Mouse (Mus musculus) layer of hippocampus, postnatal 10 days (tissue): ENCODE results near the gene Arid5b. TPM values are rescaled to one million over a fixed set of nuclear protein-coding genes. Genes with fewer than 3 reads are reported as not detected.

ENCODE experiments used
- DNase-seq, 2 experiments: peaks; one replicate each; pipeline ENCODE4 v3.0.0; 2021; ENCODE audit warnings: low spot score in 2 of 2
- total RNA-seq, 2 experiments: library from RNA; stranded (reverse); gene quantifications; 2 replicates each; pipeline ENCODE4 v1.2.3; 2021

The Arid5b gene
- total RNA-seq, 2 experiments from 2014 or later = 16.0 to 18.2 TPM

DNA sequence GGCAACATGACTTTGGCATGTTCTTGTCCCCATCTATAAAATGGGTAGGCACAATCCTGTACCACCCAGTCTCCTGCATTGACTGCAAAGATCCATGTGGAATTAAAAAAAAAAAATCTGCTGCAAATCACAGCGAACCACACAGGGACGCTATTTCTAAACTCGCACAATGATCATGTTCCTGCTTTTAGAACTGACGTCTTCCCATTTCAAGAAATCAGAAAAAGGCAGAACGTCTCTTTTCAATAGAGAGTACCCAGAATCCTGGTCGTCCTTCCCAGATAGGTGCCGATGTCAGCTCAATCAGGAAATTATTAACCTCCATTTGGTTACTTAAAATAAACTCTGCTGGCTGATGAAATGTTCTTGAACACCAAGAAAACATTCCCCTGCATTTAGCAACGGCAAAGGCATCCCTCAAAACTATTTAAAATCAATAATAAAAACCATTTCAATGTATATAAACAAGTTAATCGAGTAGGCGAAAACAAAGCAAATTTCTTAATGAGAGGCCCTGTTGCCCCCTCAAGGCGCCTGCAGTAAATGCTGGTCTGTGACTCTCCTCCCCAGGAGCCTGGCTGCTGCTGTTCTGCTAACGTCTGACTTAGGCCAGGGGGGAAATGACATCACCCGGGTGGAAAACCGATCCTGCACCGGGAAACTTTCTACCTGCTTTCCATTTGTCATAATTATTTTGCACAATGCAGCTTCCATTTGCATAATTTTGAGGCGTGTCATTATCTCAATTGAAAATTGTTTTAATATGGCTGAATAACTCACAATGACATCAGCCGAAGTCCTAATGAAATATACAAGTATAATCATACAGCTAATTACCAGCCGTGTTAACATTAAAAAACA lies 3.4 kb downstream of the Arid5b start:
- peak in 1 of 2 experiments; percentile 38 for DNase-seq

DNA sequence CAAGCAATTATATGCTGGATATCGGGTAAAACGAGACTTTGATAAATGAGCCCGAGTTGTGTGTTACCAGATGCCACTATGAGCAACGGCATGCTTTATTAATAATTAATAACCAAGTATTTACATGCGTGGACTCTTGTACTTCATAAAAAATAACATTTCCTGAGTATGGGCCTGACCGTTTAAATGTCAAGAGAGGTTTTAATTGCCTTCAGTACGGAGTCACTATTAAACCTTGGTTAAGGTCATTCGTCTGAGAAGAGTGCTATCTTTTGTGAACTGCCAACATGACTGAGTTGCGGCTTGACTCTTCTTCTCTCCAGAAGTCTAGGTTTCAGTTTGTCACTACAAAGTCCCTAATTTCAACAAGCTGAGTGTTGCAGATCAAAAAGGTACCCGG lies 8.8 kb downstream of the Arid5b start:
- DNase-seq = no peak

DNA sequence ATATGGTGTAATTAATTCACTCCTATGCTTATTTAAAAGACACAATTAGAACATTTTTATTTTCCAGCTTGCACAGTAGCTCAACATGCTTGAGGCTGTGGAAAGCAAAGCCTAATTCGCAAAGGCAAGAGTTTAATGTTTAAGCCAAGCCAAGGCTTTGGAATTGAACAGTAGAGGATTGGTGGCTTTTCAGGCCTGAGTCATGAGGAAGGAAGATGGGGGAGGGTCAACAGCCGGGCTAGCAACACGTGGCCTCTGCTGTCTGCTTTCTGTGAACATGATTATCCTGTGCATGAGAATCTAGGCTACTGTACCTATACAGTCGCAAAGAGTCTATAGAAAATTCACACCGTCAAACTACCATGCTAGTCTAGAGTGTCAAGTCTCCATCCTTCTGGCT lies 9.9 kb downstream of the Arid5b start:
- DNase-seq = no peak

DNA sequence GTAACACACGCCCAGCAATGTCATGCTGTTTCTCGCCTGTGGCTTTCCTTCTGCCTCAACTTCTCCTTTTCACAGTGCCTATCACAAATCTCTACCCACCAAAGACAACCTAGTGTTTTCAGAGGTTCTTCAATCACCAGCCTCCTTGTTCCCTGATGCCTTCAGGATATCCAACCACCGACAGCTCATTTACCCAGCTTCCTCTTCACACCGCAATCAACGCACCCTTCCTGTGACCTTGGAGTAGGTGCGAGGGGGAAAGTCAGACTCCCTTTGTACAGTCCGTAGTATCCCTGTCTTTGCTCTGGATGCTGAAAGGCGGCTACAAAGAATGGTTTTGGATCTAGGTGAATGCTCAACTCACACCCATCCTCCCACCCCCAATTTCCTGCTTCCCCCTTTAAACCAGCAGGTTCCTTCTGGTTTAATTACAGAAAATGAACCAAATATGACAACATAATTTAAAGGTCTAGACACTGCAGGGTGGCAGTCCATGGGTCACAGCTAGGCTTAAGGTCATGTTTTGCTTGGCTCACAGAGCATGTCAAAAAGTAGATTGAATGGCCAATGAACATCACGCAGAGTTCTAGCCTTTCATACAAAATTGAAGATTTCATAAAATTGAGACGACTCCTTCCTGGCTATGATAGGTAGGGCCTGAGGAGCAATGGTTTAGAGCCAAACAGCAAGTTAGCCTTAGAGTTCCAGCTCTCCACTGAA lies 14.4 kb downstream of the Arid5b start:
- DNase-seq = no peak

DNA sequence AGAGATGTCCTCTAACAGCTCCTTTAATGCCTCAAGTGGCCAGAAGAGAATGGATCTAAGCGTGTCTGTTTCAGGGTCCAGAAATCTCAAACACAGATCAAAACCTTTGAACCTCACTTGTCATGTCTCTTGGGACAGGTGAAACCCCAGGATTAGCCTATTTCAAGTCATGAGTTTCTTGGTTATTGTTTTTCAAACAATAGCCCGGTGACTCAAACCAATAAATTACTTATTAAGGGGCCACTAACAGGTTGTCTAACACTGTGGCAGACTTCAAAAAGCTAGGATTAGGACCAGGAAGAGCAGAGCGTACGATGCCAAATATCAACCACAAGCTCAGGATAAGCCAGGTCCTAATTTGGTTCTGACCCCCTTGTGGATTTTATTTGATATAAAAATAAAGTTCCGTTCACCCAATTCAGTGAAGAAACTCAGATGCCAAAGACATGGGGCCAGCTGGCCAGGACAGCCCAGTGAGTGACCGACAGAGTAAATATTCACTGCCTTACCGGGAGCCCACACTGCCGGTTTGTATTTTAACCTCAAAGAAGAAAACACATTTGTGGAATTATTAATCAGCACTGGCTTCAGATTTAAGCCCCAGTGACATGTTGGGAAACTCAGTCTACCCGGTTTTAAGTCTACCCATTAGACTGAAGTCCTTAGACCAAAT lies 15.1 kb downstream of the Arid5b start:
- no peak for DNase-seq

DNA sequence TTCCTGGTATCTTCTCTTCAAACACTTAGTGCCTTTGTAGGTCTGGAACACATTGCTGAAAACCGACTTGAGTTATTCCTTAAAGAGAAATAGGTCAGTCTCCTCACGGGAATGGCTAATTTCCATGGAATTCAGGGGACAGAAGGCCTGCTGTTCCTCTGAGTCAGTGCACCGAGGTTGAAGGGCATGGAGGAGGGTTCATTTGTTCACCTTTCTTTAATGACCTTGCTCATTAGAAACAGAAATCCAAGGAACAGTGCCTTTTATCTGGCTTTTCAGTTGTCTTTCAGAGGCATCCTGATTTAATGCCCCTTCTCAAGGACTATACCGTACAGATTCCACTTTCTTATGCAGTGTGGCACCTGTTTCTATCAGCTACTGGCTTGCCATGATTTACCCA lies 18.9 kb downstream of the Arid5b start:
- DNase-seq = no peak

DNA sequence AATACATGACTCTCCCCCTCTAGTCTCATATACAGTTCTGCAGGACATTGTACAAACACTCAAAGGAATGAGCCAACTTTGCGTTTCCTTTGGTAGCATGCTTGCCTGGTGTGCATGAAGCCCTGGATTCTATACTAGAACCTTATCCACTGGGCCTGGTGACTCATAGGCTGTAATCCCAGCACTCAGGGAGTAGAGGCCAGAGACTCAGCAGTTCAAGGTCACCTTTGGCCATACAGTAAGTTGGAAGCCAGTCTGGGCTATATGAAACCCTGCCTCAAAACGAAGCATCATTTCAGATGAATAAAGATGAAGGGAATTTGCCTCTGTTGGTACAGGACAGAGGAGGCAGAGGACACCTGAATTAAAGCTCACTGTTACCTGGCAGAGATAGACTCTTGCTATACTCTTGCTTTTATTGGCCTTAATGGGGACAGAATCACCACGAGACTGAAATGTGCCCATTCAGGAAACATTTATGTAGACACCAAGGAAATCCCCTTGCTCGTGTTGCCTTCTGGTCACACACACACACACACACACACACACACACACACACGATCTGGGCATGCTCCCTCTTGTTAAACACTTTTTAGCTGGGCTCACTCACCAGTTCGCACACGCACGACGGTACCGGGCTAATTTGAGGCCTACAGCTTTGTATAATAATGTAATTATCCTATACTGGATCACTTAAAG lies 21.0 kb downstream of the Arid5b start:
- DNase-seq = no peak

DNA sequence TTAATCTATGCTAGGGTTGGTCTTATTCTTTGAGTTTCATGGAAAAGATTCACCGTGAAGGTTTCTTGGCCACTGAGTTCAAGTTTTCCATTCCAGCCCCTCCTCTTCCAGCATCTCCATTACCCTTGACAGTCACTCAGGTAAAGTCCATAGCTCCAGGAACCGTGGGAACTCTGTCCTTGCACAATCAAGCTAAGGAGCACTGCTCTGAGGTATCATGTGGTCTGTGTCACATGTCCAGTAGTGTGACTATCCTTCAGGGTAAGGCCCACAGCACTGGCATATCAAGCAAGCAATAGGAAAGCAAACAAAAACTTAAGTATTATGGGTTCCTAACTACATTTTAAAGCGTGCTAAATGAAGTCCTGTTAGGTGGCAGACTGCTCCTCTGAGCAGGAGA lies 22.4 kb downstream of the Arid5b start:
- no peak for DNase-seq

DNA sequence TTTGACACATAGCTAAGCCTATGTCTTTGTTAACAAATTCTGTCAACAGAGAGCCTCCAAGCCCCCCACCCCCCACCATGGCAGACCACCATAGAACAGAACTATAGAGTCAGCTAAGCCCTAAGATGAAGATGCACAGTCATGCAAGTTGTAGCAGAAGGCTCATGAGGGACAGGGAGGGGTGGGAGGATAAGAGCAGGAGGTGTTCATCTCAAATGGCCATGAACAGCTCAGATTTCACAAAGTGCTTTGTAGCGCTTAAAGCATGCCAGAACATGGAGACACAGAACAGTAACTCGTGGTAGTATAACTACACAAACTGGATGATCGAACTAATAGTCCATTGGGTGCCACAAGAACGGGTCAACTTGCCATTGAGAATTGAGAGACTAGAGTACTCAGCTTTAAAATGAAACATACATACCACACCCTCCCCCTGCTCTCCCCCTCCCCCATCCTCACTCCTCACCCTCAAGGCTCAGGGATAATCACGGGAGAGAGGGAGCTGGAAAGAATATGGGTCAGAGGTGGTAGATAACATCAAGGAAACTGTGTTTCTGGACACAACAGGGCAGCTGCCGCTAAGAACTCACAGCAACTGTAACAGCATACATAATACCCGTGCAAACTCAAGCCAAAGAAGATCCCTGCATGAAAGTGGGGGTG lies 25.0 kb downstream of the Arid5b start:
- no peak for DNase-seq

DNA sequence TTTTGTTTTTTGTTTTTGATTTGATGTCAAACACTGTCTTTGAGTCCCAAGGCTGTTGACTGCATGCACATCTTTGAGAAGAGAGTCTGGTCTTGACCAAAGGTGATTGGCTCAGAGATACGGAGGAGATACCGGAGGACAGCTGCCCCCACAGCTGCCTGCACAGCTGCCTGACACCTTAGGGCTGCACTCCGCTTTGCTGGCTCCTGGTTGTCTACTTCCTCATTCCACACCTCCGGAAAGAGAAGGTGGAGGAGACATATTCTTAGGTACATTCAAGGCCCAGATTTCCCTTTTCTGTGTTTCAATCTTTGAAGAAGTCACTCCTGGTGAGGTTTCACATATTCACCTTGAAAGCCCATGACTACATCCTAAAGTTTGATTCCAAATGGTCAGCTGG lies 25.9 kb downstream of the Arid5b start:
- DNase-seq = no peak

DNA sequence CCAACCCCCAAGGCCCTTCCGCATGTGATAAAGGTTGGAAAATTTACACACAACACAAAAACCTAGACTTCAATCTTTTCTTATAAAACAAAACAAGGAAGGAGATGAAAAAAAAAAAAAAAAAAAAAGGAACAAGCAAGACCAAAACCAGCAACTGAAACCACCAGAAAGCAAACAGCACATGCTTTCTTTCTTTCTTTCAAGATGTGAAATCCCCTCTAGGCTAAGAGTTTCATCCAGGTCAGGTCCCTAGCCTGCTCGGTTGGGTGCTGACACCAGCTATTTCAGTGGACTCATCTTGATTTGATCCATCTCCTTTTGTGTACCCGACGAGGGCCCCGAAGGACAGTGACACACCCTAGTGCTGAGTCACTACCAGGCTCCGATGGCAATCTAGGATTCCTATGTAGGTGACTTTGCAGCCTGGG lies 29.2 kb downstream of the Arid5b start:
- DNase-seq = no peak

DNA sequence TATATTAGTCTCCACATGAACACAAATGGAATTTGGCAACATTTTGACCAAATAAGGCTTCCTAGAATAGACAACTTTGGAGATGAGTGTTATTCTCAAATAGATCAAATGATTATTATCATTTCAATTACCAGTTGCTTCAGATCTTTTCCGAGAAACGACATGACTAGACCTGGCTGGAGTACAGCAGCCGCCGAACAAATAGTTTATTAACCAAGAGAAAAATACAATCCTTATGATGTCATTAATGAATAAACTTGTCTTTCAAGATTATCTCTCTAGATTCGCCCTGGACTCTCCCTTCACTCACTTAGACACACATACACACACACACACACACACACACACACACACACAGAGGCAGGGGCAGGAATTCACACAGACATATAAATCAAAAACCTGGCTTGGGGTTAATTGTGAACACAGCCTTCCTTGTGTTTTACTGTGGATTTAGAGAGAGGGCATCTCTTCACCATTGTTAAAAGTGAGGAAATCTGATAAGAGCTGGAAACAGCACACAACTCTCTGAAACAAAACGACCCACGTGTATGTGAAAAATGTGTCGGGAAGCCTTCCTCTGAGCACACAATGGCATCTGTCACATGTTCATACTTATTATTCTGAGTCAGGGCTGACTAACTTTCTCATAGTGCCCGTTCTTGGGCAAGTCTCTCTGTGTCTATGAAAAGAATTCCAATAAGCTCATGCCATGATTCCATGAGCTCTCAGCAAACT lies 30.1 kb downstream of the Arid5b start:
- DNase-seq = no peak

DNA sequence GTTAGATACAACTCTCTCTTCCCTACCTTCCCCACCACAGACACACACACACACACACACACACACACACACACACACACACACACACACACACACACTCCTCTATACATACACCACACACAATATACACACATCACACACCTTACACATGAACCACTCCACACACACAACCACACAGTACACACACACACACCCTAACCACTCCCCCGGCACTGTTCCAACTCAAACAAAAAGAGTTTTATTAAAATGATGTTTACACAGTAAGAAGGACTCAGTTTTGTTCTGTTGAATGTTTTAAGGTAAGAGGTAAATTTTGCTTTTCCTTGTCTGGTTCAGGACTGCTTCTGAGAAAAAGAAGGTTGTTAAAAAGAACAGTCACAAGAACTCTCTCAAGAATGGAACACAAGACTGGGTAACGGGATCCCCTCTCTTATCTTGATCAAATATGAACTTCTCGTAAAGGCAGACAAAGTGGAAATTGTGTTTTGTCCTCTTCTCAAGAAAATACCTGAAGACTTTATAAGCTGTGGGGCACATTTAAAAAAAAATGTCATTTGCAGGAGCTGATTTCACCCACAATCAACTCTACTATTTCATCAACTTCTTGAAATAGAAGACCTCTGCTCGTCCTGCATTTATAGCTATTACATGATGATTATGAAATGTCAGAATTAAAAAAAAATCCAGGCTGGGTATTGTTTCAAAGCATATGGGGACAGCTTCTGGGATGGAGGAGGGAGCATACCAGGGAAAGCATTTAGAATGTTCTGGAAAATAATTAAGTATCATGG lies 30.9 kb downstream of the Arid5b start:
- no peak for DNase-seq

DNA sequence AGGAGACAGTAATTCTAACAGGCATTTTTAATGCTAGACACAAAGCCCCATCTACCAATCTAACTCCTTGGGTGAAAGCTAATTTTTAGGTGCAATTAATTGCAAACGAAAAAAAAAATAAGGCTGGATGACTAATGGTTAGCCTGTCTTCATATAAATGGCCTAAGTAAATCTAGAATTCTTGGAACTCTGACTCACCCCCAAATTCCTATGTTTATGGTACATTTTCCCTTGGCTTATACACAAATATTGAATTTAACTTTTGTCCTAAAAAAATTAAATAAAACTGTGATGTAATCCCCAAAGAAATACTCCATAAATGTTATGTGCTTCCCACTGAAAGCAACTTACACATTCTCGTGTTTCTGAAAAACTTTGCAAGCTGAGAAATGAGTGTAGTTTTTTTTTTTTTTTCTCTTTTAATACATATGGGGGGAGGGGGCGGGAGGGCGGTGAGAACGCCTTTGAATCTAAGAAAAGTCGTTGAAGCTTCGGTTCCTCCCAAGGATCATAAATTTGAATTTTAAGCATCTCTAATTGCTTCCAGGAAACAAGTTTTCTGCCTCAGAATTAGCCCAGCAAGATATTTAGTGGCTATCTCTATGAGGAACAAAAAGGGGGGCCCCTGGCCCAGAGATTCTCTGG lies 31.8 kb downstream of the Arid5b start:
- no peak for DNase-seq

DNA sequence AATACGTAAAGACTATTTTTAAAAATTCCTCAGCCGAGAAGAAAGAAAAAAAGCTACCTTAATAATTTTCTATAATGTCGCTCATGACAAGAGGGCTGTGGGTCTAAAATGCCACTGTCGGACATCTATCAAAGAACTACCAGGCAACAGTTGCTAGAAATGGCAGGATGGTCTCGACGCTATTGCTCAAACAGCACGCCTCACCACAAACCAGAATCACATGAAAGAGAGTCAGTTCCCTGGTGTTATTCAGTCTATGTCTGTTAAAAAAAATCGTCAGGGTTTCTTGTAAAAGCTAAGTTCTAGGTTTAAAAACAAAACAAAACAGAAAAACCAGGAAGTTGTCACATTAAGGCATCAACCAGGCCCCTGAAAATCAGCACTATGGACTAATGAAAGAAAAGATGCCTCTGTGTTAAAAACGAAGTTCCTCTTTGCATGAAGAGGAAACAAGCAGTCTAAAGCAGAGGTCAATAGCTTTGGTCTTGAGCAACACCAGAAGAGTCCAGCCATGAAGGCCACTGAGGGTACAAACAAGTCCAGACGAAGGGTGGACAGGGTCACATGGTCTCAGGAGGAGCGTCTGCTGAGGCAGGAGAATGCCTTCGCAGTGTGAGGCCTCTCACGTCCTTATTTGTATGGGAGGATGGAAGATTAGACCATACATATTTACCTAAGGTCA lies 37.6 kb downstream of the Arid5b start:
- no peak for DNase-seq

DNA sequence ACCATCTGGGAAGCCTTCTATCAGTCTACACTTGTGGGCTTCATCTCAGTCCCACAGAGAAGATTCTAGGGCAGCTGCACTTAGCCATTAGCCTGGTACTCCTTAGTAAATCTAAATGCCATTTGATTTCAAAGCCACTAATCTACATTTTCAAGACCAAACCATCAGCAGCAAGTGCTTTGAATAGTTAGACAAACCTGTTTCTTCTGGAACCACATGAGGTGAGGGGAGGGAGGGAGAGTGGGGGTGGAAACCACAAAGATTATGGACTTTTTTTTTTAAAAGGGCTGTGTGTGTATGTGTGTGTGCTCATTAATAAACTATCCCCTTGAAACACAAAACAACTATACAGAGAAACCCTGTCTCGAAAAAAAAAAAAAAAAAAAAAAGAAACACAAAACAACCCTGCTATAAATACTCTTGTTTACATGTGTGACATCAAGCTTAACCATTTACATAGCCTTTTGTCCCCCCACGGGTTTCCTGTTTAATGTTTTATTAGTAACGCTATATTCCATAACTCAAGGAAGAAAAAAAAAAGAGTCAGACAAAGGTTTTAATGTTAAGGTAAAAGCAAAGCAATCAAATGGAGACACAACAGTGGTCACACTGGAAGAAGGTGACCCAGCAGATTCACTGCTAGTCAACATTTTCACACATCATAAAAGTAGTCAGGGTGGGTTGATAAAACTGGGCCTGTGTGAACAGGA lies 38.3 kb downstream of the Arid5b start:
- DNase-seq = no peak

DNA sequence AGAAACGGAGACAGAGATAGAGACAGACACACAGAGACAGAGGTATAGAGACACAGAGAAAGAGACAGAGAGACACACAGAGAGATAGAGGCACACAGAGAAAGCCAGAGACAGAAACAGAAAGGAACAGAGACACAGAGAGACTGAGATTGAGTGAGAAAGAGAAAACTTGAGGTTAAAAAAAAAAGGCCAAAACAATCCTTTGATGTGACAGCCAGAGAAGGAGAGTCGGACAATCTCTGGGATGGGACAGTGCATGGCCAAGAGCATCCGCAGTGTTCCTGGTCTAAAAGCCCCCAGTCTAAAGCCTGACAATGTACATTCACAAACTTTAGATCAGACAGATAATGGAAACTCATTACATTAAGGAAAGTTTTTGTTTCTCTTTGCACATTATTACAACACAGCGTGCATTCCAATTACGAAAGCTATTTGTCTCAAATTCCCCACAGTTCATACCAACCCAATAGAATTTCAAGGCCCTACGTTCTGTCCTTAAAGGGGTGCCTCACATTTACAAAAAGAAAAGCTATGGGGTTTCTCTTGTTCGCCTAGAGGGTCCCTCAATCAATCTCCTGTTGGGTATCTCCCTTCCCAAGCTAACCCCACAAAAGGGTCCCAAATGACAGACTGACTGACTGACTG lies 39.0 kb downstream of the Arid5b start:
- DNase-seq = no peak
